Mouse (Mus musculus) heart, embryonic 10.5 days (tissue): ENCODE data around the gene Sqstm1. TPM values are rescaled to one million over a fixed set of nuclear protein-coding genes. Genes with fewer than 3 reads are reported as not detected.

Experiments used
- microRNA-seq: library from miRNA; unstranded; fragments of <30 nt; microRNA quantifications from one replicate; pipeline ENCODE4, GENCODE M21; 2017
- polyA plus RNA-seq: library from polyadenylated mRNA; unstranded; fragments of >200 nt; fragmentation: Nextera tagmentation; extraction: Ambion mirVana; gene quantifications from 2 replicates; pipeline ENCODE4 v1.2.1, GENCODE M21; 2016

The Sqstm1 gene
- polyA plus RNA-seq, 1 experiment from 2014 or later, result 193 TPM

Small RNA genes within 50 kb of the gene (microRNA-seq; reads per million reads assigned to microRNA genes)
- not detected for gene Mir6919

Other genes starting within 250 kb of the Sqstm1 start
- 27.1 and 31.6 TPM in 2 replicates for gene Rnf130, start 185.5 kb downstream of the Sqstm1 start, polyA plus RNA-seq
- 29.5 and 36.5 TPM in 2 replicates for gene Tbc1d9b, start 79.4 kb downstream of the Sqstm1 start, polyA plus RNA-seq
- 15.6 and 21.7 TPM in 2 replicates for gene Mrnip, start 36.4 kb downstream of the Sqstm1 start, polyA plus RNA-seq
- 17.3 and 20.1 TPM in 2 replicates for gene Mgat4b, start 63 bp upstream of the Sqstm1 start, polyA plus RNA-seq
- gene Ltc4s, start 27.8 kb upstream of the Sqstm1 start, polyA plus RNA-seq, result 0.42 and 0.60 TPM in 2 replicates
- gene Maml1, start 81.5 kb upstream of the Sqstm1 start, polyA plus RNA-seq, result 3.3 and 4.7 TPM in 2 replicates
- 354 and 363 TPM in 2 replicates for gene Canx, start 114.8 kb upstream of the Sqstm1 start, polyA plus RNA-seq
- 0.39 TPM in 1 of 2 replicates, not detected in the other for gene Cby3, start 143.6 kb upstream of the Sqstm1 start, polyA plus RNA-seq
- gene Hnrnph1, start 166.2 kb upstream of the Sqstm1 start, polyA plus RNA-seq, result 253 and 367 TPM in 2 replicates
- 16.6 and 18.3 TPM in 2 replicates for gene Rufy1, start 220.3 kb upstream of the Sqstm1 start, polyA plus RNA-seq